Mouse (Mus musculus) G1E-ER4 (cell line): ENCODE measurements around the gene Tmem104. TPM values are rescaled to one million over a fixed set of nuclear protein-coding genes. Genes with fewer than 3 reads are reported as not detected.

Experiments used
- GATA1 ChIP-seq: IDR thresholded peaks from one replicate; pipeline ENCODE4 v1.8.0; 2012; ENCODE audit warnings: low read length, inconsistent platforms
- polyA plus RNA-seq: library from polyadenylated mRNA; stranded (reverse); fragments of >175 nt; gene quantifications from 2 replicates; pipeline ENCODE4 v1.2.3, GENCODE M21; 2012

Gene Tmem104
- polyA plus RNA-seq, 1 experiment: 19.0 TPM

DNA sequence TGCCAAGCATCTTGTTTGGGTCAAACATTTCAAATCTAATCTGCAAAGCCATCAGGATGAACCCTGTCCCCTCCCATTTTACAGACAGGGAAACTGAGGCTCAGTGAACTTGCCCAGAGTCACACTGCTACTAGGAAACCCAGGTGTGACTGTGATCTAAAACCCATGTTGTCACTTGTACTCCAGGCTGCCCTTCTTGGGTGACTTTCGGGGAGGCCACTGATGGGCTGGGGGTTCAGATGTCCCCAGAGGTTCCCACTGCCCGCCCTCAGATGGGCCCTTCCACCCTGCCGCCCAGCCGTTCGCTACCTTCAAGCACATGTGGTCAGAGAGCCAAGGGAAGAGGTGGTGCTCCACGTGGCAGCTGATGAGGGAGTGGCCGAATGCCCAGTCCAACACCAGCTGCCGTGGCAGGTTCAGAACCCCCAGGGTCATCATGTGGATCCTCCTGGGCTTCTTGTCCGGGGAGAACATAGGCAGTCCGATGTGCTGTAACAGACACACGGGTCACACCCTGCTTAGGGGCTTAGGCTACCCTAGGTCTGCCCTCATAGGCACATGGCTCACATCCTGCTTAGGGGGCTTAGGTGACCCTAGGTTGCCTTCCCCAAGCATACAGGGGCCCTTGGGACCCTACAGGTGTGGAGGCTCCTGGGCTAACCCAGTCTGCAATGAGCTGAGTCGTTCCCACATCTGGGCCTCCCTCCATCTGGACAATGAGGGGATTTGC is 96.8 kb downstream of the Tmem104 start:
- TF ChIP-seq GATA1: no peak

GRCm38 (mm10) chr11:115285282-115285681 is 98.0 kb downstream of the Tmem104 start:
- no peak for TF ChIP-seq GATA1

- TF ChIP-seq GATA1: no peak
These were observed 99.1 kb downstream of the Tmem104 start for GRCm38 (mm10) chr11:115286201-115286993.

DNA sequence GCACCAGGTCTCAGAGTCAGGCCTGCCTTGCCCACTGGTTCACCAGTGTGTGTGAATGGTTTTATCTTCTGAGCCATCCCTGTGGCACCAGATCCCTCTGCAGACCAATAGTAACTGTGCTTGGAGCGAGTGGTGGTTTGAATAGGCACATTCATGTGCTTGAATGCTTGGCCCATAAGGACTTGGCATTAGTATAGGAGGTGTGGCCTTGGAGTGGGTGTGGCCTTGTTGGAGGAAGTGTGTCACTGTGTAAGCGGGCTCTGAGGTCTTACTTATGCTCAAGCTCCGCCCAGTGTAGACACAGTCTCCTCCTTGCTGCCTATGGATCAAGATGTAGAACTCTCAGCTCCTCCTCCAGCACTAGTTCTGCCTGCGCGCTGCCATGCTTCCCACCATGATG is 100.1 kb downstream of the Tmem104 start:
- no peak for TF ChIP-seq GATA1

GRCm38 (mm10) chr11:115288305-115288704 is 101.0 kb downstream of the Tmem104 start:
- TF ChIP-seq GATA1: no peak

- TF ChIP-seq GATA1: no peak
These were observed 102.6 kb downstream of the Tmem104 start for GRCm38 (mm10) chr11:115289885-115290284.

- no peak for TF ChIP-seq GATA1
These were observed 103.0 kb downstream of the Tmem104 start for GRCm38 (mm10) chr11:115290314-115290713.

DNA sequence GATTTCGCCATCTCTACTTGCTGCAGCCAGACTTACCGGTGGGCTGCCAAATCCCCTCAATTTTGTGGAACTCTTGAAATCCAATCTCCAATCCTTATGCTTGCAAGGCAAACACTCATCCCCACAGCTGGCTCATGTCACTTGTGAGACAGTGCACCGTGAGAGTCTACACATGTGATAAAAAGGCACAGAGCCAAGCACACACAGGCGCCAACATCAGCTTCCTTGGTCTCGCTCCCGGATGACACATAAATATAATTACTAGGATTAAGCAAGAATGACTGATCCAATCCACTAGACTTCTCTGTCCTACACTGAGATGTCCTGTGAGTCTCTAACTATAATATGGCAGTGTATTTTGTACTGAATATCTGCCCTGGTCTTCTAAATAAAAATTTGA is 103.6 kb downstream of the Tmem104 start:
- no peak for TF ChIP-seq GATA1

GRCm38 (mm10) chr11:115291503-115291902 is 104.2 kb downstream of the Tmem104 start:
- TF ChIP-seq GATA1: no peak

GRCm38 (mm10) chr11:115292631-115293375 is 105.5 kb downstream of the Tmem104 start:
- no peak for TF ChIP-seq GATA1

DNA sequence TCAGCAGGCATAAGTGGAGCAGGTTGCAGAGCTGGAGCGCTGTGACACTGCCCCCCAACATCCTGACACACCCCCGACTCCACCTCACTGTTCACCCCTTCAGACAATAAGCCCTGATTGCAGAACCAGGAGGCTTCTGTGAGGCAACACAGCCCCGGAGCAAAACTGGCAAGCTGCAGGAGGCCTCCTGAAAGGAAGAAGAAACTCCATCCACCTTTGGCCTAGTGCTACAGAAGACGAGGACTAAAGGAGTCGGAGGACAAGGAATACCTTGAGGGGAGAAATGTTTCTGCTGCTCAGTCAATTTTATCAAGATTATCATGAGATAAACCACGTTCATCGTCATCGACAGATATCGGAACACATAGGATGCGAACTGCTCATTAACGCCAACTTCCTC is 108.7 kb downstream of the Tmem104 start:
- no peak for TF ChIP-seq GATA1

Other genes starting within 250 kb of the Tmem104 start
- not detected in 2 replicates for gene Cd300c, start 218.3 kb upstream of the Tmem104 start, polyA plus RNA-seq
- not detected in 2 replicates for gene Cd300ld, start 197.6 kb upstream of the Tmem104 start, polyA plus RNA-seq
- not detected in 2 replicates for gene Cd300c2, start 185.6 kb upstream of the Tmem104 start, polyA plus RNA-seq
- not detected in 2 replicates for gene Cd300ld2, start 171.3 kb upstream of the Tmem104 start, polyA plus RNA-seq
- not detected in 2 replicates for gene Cd300ld4, start 160.5 kb upstream of the Tmem104 start, polyA plus RNA-seq
- gene Cd300ld5, start 149.7 kb upstream of the Tmem104 start, polyA plus RNA-seq: not detected in 2 replicates
- gene Cd300ld3, start 139.1 kb upstream of the Tmem104 start, polyA plus RNA-seq: not detected in 2 replicates
- not detected in 2 replicates for gene Cd300e, start 125.3 kb upstream of the Tmem104 start, polyA plus RNA-seq
- gene Rab37, start 96.1 kb upstream of the Tmem104 start, polyA plus RNA-seq: 1.3 and 1.4 TPM in 2 replicates
- gene Cd300lf, start 53.5 kb upstream of the Tmem104 start, polyA plus RNA-seq: not detected in 2 replicates
- gene Slc9a3r1, start 24.1 kb upstream of the Tmem104 start, polyA plus RNA-seq: 237 and 268 TPM in 2 replicates
- gene Nat9, start 372 bp downstream of the Tmem104 start, polyA plus RNA-seq: 33.7 and 35.0 TPM in 2 replicates
- not detected in 2 replicates for gene Grin2c, start 79.8 kb downstream of the Tmem104 start, polyA plus RNA-seq
- 43.5 and 49.9 TPM in 2 replicates for gene Fdxr, start 89.6 kb downstream of the Tmem104 start, polyA plus RNA-seq
- not detected in 2 replicates for gene Fads6, start 110.2 kb downstream of the Tmem104 start, polyA plus RNA-seq
- not detected in 2 replicates for gene Otop2, start 119.7 kb downstream of the Tmem104 start, polyA plus RNA-seq
- gene Ush1g, start 134.6 kb downstream of the Tmem104 start, polyA plus RNA-seq: not detected in 2 replicates
- not detected in 2 replicates for gene Otop3, start 147.2 kb downstream of the Tmem104 start, polyA plus RNA-seq
- gene Hid1, start 180.3 kb downstream of the Tmem104 start, polyA plus RNA-seq: not detected in 2 replicates
- not detected in 2 replicates for gene Cdr2l, start 194.4 kb downstream of the Tmem104 start, polyA plus RNA-seq
- 63.1 and 82.2 TPM in 2 replicates for gene Mrpl58, start 216.3 kb downstream of the Tmem104 start, polyA plus RNA-seq
- gene Atp5h, start 232.5 kb downstream of the Tmem104 start, polyA plus RNA-seq: 69.9 and 151 TPM in 2 replicates
- 21.0 and 30.9 TPM in 2 replicates for gene Kctd2, start 232.6 kb downstream of the Tmem104 start, polyA plus RNA-seq